Mouse (Mus musculus) cerebellum, adult 2 months (tissue): ENCODE measurements around the gene Sod1.

Experiments
- CTCF ChIP-seq: fragments of 200-500 bp; IDR thresholded peaks from 2 replicates; pipeline ENCODE4 v1.5.1; 2011; ENCODE audit warnings: low read depth, mild to moderate bottlenecking, control low read depth, low read length, moderate library complexity, borderline replicate concordance; ENCODE audit not compliant: insufficient read depth
- POLR2A ChIP-seq: fragments of 200-500 bp; IDR thresholded peaks from 2 replicates; pipeline ENCODE4 v1.6.1; 2011; ENCODE audit warnings: low read length, control low read depth, borderline replicate concordance; ENCODE audit not compliant: insufficient read depth

DNA sequence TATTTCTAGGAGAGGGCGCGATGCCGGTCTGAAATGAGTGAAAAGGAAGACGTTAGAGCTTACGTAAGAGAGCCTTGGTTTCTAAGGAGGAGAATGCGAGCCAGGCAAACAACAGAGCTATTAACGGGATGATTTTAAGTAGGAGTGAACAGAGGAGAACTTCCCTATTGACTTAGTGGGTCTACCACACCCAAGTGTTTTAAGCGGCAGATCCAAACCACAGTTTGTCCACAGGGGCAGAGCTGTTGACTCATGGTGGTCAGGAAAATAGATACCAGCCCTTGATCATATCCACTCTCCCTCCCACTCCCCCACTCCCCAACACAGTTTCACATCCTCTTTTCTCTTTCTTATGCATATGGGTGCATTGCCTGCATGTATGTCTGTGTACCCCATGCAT is 43.1 kb upstream of the Sod1 start:
- no peak for TF ChIP-seq POLR2A
- TF ChIP-seq CTCF = no peak
